Mouse (Mus musculus) G1E (cell line): ENCODE measurements around the gene Tmem214.

Source experiments
- CTCF ChIP-seq: IDR thresholded peaks from 2 replicates; pipeline ENCODE4 v1.5.1; 2012; ENCODE audit warnings: low read depth, low read length, inconsistent platforms, mixed read lengths
- TAL1 ChIP-seq: conservative IDR thresholded peaks from 2 replicates; pipeline ENCODE4 v1.6.1; 2012; ENCODE audit warnings: low read depth, low read length, inconsistent platforms, mixed read lengths

DNA sequence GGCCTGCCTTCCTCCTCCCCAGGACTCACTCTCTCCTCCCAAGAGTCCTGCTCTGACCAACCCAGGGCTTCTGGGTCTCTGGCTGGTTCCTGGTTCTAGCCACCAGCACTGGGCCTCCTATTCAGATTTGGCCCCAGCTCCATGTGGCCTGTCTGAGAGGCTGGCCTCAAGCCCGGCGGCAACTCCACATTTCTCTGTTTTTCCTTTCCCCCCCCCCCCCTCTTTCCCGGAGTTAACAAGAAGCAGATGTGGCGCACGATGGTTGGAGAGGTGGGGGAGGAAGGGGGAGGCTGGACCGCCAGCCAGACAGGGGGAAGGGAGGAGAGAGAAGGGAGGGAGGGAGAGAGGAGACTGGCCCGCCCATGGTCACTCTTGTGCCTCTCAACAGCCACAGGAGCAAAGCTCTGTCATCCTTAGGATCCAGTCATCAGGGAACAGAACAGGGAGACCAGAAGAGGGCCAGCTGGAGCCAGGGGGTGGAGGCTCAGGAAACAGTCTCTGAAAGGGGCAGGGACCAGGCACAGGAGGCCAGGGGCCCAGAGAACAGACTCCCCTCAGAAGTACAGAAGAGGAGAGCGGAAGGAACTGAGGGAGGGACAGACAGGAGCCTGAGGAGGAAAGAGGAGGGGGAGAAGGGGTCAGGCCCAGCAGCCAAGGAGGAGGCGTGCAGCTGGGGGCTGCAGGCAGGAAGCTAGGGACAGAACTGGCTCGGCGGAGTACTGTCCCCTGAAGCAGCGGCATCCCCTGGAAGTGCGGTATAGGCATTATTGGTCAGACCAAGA lies 45.4 kb downstream of the Tmem214 start, which contains the start of gene Emilin1:
- TF ChIP-seq CTCF (no peak), TAL1 (no peak)
